Mouse (Mus musculus) neural tube, embryonic 14.5 days (tissue): ENCODE measurements around the gene Krt72. TPM values are rescaled to one million over a fixed set of nuclear protein-coding genes. Genes with fewer than 3 reads are reported as not detected.

ENCODE experiments used
- ATAC-seq: fragments of 200-750 bp; cut with Nextera tagmentation; 2 replicates; pipeline ENCODE4 v1.8.0; 2017; ENCODE audit warnings: low read depth, mild to moderate bottlenecking, moderate TSS enrichment, moderate library complexity
- H3K27ac ChIP-seq: fragments of 300-500 bp; sonication (generic); 2 replicates; pipeline ENCODE4 v1.5.1; 2014; ENCODE audit warnings: low read depth, mild to moderate bottlenecking, control low read depth, low read length, moderate library complexity, mixed read lengths
- H3K27me3 ChIP-seq: fragments of 300-500 bp; sonication (generic); 2 replicates; pipeline ENCODE4 v1.6.1; 2014; ENCODE audit warnings: low read length; ENCODE audit not compliant: control insufficient read depth, insufficient read depth
- H3K36me3 ChIP-seq: fragments of 300-500 bp; sonication (generic); 2 replicates; pipeline ENCODE4 v1.6.1; 2014; ENCODE audit warnings: low read length, mixed read lengths; ENCODE audit not compliant: control insufficient read depth, insufficient read depth
- H3K4me1 ChIP-seq: fragments of 300-500 bp; sonication (generic); 2 replicates; pipeline ENCODE4 v1.6.1; 2014; ENCODE audit warnings: low read length; ENCODE audit not compliant: control insufficient read depth, insufficient read depth
- H3K4me2 ChIP-seq: fragments of 300-500 bp; sonication (generic); 2 replicates; pipeline ENCODE4 v1.6.1; 2014; ENCODE audit warnings: mild to moderate bottlenecking, low read depth, low read length, control low read depth
- H3K4me3 ChIP-seq: fragments of 300-500 bp; sonication (generic); 2 replicates; pipeline ENCODE4 v1.5.1; 2014; ENCODE audit warnings: low read depth, low read length, control low read depth, mixed read lengths
- H3K9ac ChIP-seq: fragments of 300-500 bp; sonication (generic); replicated peaks from 2 replicates; pipeline ENCODE4 v1.6.1; 2014; ENCODE audit warnings: low read depth, mild to moderate bottlenecking, control low read depth, low read length, mixed read lengths
- H3K9me3 ChIP-seq: fragments of 300-500 bp; sonication (generic); 2 replicates; pipeline ENCODE4 v1.6.1; 2016; ENCODE audit warnings: low read length; ENCODE audit not compliant: control insufficient read depth
- WGBS: fragments of 180-500 bp; shearing (Covaris S2); extraction: QIAGEN DNeasy Blood & Tissue Kit; methylation state at CpG from one replicate; pipeline ENCODE4 v1.1.7; 2014; 5-methylcytosine and 5-hydroxymethylcytosine counted together
- polyA plus RNA-seq: library from polyadenylated mRNA; unstranded; fragments of >200 nt; fragmentation: Nextera tagmentation; extraction: Ambion mirVana; gene quantifications from 2 replicates; pipeline ENCODE4 v1.2.1, GENCODE M21; 2014

Gene Krt72
- not detected in 2 replicates for polyA plus RNA-seq

GRCm38 (mm10) chr15:101786360-101786759 is at the start of gene Krt72:
Gene Krt72 (minus strand): TSS chr15:101786460.
- H3K4me1 ChIP-seq: no peaks in the 10 kb centered on the region
- no peaks in the 10 kb centered on the region for H3K27me3 ChIP-seq
- H3K4me3 ChIP-seq: no peak within 1 kb of the TSS
- H3K4me2 ChIP-seq: no peak within 1 kb of the TSS
- H3K9me3 ChIP-seq: no peaks in the 10 kb centered on the region
- ATAC-seq: no peak
- no peak within 1 kb of the TSS for H3K27ac ChIP-seq
- H3K36me3 ChIP-seq: no peaks in the 10 kb centered on the region
- H3K9ac ChIP-seq: no peak within 1 kb of the TSS
- 89% methylated on average over 18 of the region's 18 CpGs for WGBS

GRCm38 (mm10) chr15:101834784-101835328 is 48.6 kb upstream of the Krt72 start:
- 65% methylated on average over 5 of the region's 5 CpGs for WGBS
- Histone ChIP-seq H3K4me3 (no peak overlapping the region), H3K36me3 (no peaks in the 10 kb centered on the region), H3K9me3 (no peaks in the 10 kb centered on the region), H3K27ac (no peak overlapping the region), H3K27me3 (no peaks in the 10 kb centered on the region), H3K4me1 (no peaks in the 10 kb centered on the region), H3K4me2 (no peak overlapping the region), H3K9ac (no peak overlapping the region)
- no peak for ATAC-seq

GRCm38 (mm10) chr15:101833131-101833530 is 46.9 kb upstream of the Krt72 start:
- Histone ChIP-seq H3K4me2 (no peak overlapping the region), H3K9ac (no peak overlapping the region), H3K27me3 (no peaks in the 10 kb centered on the region), H3K9me3 (no peaks in the 10 kb centered on the region), H3K36me3 (no peaks in the 10 kb centered on the region), H3K4me1 (no peaks in the 10 kb centered on the region), H3K4me3 (no peak overlapping the region), H3K27ac (no peak overlapping the region)
- WGBS: 39% methylated on average over 6 of the region's 6 CpGs
- no peak for ATAC-seq

- H3K9me3 ChIP-seq: no peaks in the 10 kb centered on the region
- WGBS: 79% methylated on average over 5 of the region's 5 CpGs
- no peak overlapping the region for H3K27ac ChIP-seq
- no peaks in the 10 kb centered on the region for H3K27me3 ChIP-seq
- no peak overlapping the region for H3K9ac ChIP-seq
- no peak overlapping the region for H3K4me2 ChIP-seq
- no peak for ATAC-seq
- no peak overlapping the region for H3K4me3 ChIP-seq
- no peaks in the 10 kb centered on the region for H3K4me1 ChIP-seq
- no peaks in the 10 kb centered on the region for H3K36me3 ChIP-seq
Observed at GRCm38 (mm10) chr15:101829441-101829840, 43.2 kb upstream of the Krt72 start.

GRCm38 (mm10) chr15:101821786-101822185 is 35.5 kb upstream of the Krt72 start:
- no peaks in the 10 kb centered on the region for H3K27me3 ChIP-seq
- WGBS: 42% methylated on average over 3 of the region's 3 CpGs
- no peak overlapping the region for H3K4me3 ChIP-seq
- H3K4me2 ChIP-seq: no peak overlapping the region
- H3K9ac ChIP-seq: no peak overlapping the region
- no peaks in the 10 kb centered on the region for H3K36me3 ChIP-seq
- H3K27ac ChIP-seq: no peak overlapping the region
- no peaks in the 10 kb centered on the region for H3K4me1 ChIP-seq
- no peak for ATAC-seq
- no peaks in the 10 kb centered on the region for H3K9me3 ChIP-seq

GRCm38 (mm10) chr15:101817875-101818274 is 31.6 kb upstream of the Krt72 start, which contains the start of gene Krt2:
Gene Krt2 (minus strand): TSS chr15:101818169.
- no peak within 1 kb of the TSS for H3K27ac ChIP-seq
- no peaks in the 10 kb centered on the region for H3K36me3 ChIP-seq
- 82% methylated on average over 16 of the region's 16 CpGs for WGBS
- no peaks in the 10 kb centered on the region for H3K9me3 ChIP-seq
- no peaks in the 10 kb centered on the region for H3K27me3 ChIP-seq
- no peak within 1 kb of the TSS for H3K9ac ChIP-seq
- H3K4me1 ChIP-seq: no peaks in the 10 kb centered on the region
- no peak for ATAC-seq
- no peak within 1 kb of the TSS for H3K4me2 ChIP-seq
- H3K4me3 ChIP-seq: no peak within 1 kb of the TSS

GRCm38 (mm10) chr15:101803052-101803822 is 17.0 kb upstream of the Krt72 start:
- Histone ChIP-seq H3K9ac (no peak overlapping the region), H3K4me3 (no peak overlapping the region), H3K4me1 (peaks cover 6% of the 10 kb centered on the region; the same call in 1 of the 2 replicates), H3K4me2 (no peak overlapping the region), H3K27me3 (no peaks in the 10 kb centered on the region), H3K9me3 (no peaks in the 10 kb centered on the region), H3K27ac (no peak overlapping the region), H3K36me3 (no peaks in the 10 kb centered on the region)
- ATAC-seq: no peak
- WGBS: 65% methylated on average over 11 of the region's 11 CpGs

GRCm38 (mm10) chr15:101802296-101802835 is 16.1 kb upstream of the Krt72 start, which contains the start of gene Krt73:
Gene Krt73 (minus strand): TSS chr15:101802346.
- H3K4me2 ChIP-seq: no peak within 1 kb of the TSS
- no peak for ATAC-seq
- WGBS: 60% methylated on average over 6 of the region's 6 CpGs
- peaks cover 6% of the 10 kb centered on the region; the same call in 1 of the 2 replicates for H3K4me1 ChIP-seq
- H3K4me3 ChIP-seq: no peak within 1 kb of the TSS
- 0 out of 2 replicates have a peak within 1 kb of the TSS, but pooled peaks have one; percentile 11 for H3K27ac ChIP-seq
- H3K9me3 ChIP-seq: no peaks in the 10 kb centered on the region
- H3K27me3 ChIP-seq: no peaks in the 10 kb centered on the region
- H3K36me3 ChIP-seq: no peaks in the 10 kb centered on the region
- H3K9ac ChIP-seq: no peak within 1 kb of the TSS

GRCm38 (mm10) chr15:101790867-101791266 is 4.6 kb upstream of the Krt72 start:
- 31% methylated on average over 3 of the region's 3 CpGs for WGBS
- H3K9me3 ChIP-seq: no peaks in the 10 kb centered on the region
- H3K4me1 ChIP-seq: no peaks in the 10 kb centered on the region
- H3K4me3 ChIP-seq: no peak overlapping the region
- no peaks in the 10 kb centered on the region for H3K27me3 ChIP-seq
- no peaks in the 10 kb centered on the region for H3K36me3 ChIP-seq
- H3K4me2 ChIP-seq: no peak overlapping the region
- ATAC-seq: no peak
- H3K27ac ChIP-seq: no peak overlapping the region
- H3K9ac ChIP-seq: no peak overlapping the region
